10 mouse cellular contexts compared by ENCODE assay signal in the genomic region with DNA sequence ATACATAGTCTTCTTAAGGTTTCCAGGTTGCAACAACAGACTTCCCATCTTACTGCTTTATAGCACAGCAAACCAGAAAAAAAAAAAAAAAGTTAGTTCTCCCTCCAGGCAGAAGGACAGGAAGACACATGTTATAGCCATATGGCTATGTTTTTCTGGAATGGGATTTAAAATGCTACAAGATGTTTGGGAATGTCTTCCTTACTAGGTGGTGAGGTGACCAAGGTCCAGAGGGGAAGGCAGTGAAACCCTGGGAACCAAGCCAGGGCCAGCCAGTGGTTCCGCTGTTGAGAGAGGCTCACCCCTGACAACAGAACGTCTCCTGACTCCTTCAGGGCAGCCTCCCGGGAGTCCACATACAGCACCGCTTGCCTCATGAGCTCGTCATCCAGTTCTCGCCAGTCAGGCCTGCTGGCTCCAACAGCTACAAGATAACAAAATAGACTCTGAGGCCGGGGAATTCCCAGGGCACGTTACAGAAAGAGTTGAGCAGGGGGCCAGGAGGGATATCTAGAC. TPM values are rescaled to one million over a fixed set of nuclear protein-coding genes. Genes with fewer than 3 reads are reported as not detected.
DNase-seq lines count a peak whose midpoint lies in the region; ATAC-seq lines count a peak whose summit lies in the region.
"Had no signal": no experiment of that assay in that cellular context is flagged by ENCODE, and none has a peak within 500 bp of the region (broad histone marks: within the 10 kb centered on the region; RNA-seq: fewer than 3 reads in every experiment).

No protein-coding gene starts in this region.

- no peak overlapping the region for H3K4me2 ChIP-seq in kidney, embryonic 14.5 days (replicated peaks; ENCODE audit: low read depth, low read length)
- no peak overlapping the region for H3K4me2 ChIP-seq in stomach, embryonic 16.5 days (ENCODE audit: low read depth, low read length)

- WGBS in kidney, embryonic 14.5 days = 55% methylated on average over 8 of the region's 8 CpGs
- 53% methylated on average over 8 of the region's 8 CpGs for WGBS in stomach, embryonic 16.5 days

- no peak overlapping the region for H3K4me3 ChIP-seq in kidney, embryonic 14.5 days (ENCODE audit: low read length)
- no peak overlapping the region for H3K4me3 ChIP-seq in stomach, embryonic 16.5 days (replicated peaks; ENCODE audit: low read length)

- no peak for ATAC-seq in kidney, embryonic 14.5 days (ENCODE audit: low FRiP score, low TSS enrichment)
- 0 out of 2 replicates have a peak, but pooled peaks have one; percentile 40 for ATAC-seq in stomach, embryonic 16.5 days (ENCODE audit: insufficient read depth, low FRiP score)
- no peak for ATAC-seq in megakaryocyte progenitor cell, adult 5-6 weeks (replicated peaks; ENCODE audit: poor library complexity)

- no peaks in the 10 kb centered on the region for H3K36me3 ChIP-seq in kidney, embryonic 14.5 days (ENCODE audit: control insufficient read depth, insufficient read depth, low read length)
- H3K36me3 ChIP-seq in stomach, embryonic 16.5 days (ENCODE audit: control insufficient read depth, insufficient read depth, low read length) = no peaks in the 10 kb centered on the region

- DNase-seq in adrenal gland, postnatal 10 days = peak; percentile 29
- DNase-seq in adrenal gland, adult 2 months = no peak
- peak; percentile 90 for DNase-seq in kidney, adult 11 months
- DNase-seq in kidney, adult 8-10 months = peak; percentile 86 to 88
- DNase-seq in urinary bladder, adult 2 months (ENCODE audit: low spot score) = no peak
- DNase-seq: lung, adult 2 months; thymus, postnatal 36 days had no signal

- H3K9ac ChIP-seq in kidney, embryonic 14.5 days (ENCODE audit: low read depth, low read length) = no peak overlapping the region
- H3K9ac ChIP-seq in stomach, embryonic 16.5 days (ENCODE audit: low read length) = no peak overlapping the region

- no peaks in the 10 kb centered on the region for H3K27me3 ChIP-seq in kidney, embryonic 14.5 days (ENCODE audit: control insufficient read depth, insufficient read depth, low read length)
- no peaks in the 10 kb centered on the region for H3K27me3 ChIP-seq in stomach, embryonic 16.5 days (ENCODE audit: control insufficient read depth, insufficient read depth, low read length)

- H3K4me1 ChIP-seq in kidney, embryonic 14.5 days (ENCODE audit: control insufficient read depth, insufficient read depth, low read length) = no peaks in the 10 kb centered on the region
- H3K4me1 ChIP-seq in stomach, embryonic 16.5 days (ENCODE audit: control insufficient read depth, insufficient read depth, low read length) = no peaks in the 10 kb centered on the region; the same call in 1 of the 2 replicates

- H3K9me3 ChIP-seq in kidney, embryonic 14.5 days (ENCODE audit: control insufficient read depth, low read length) = no peaks in the 10 kb centered on the region
- no peaks in the 10 kb centered on the region for H3K9me3 ChIP-seq in stomach, embryonic 16.5 days (replicated peaks; ENCODE audit: control insufficient read depth, low read length)

- no peak overlapping the region for H3K27ac ChIP-seq in kidney, embryonic 14.5 days (ENCODE audit: low read depth, low read length)
- no peak overlapping the region for H3K27ac ChIP-seq in stomach, embryonic 16.5 days (ENCODE audit: low read length)

RNA-seq across cellular contexts. Expression of gene Crym, which starts 11.7 kb away (rescaled TPM):
- 1 to 10 TPM; 1.5 to 2.7 TPM for total RNA-seq in adrenal gland, postnatal 10 days (2021)
- total RNA-seq in adrenal gland, adult 2 months (2021) = 10 to 100 TPM in 1 of 2 experiments, under 1 TPM in 1; 0.81 to 11.0 TPM
- polyA plus RNA-seq in adrenal gland, adult 2 months (2012; rRNA removed) = 0.71 and 6.7 TPM in 2 replicates
- polyA plus RNA-seq in kidney, embryonic 14.5 days (2014; fragmentation: Nextera tagmentation; extraction: Ambion mirVana) = 88.9 and 94.2 TPM in 2 replicates
- polyA plus RNA-seq in stomach, embryonic 16.5 days (2015; fragmentation: Nextera tagmentation; extraction: Ambion mirVana) = 7.8 and 10.6 TPM in 2 replicates
- 1.5 and 1.9 TPM in 2 replicates for polyA plus RNA-seq in urinary bladder, adult 2 months (2012; rRNA removed)
- not detected in 2 replicates for total RNA-seq in megakaryocyte progenitor cell, adult 5-6 weeks (2015)
- not detected in 2 replicates for total RNA-seq in megakaryocyte progenitor cell, adult 5-6 weeks (2017)

RNA-seq across cellular contexts. Expression of gene Abca14, which starts 13.6 kb away (rescaled TPM):
- total RNA-seq in adrenal gland, postnatal 10 days (2021) = not detected
- not detected for total RNA-seq in adrenal gland, adult 2 months (2021)
- not detected in 2 replicates for polyA plus RNA-seq in adrenal gland, adult 2 months (2012; rRNA removed)
- not detected in 2 replicates for polyA plus RNA-seq in kidney, embryonic 14.5 days (2014; fragmentation: Nextera tagmentation; extraction: Ambion mirVana)
- polyA plus RNA-seq in stomach, embryonic 16.5 days (2015; fragmentation: Nextera tagmentation; extraction: Ambion mirVana) = not detected in 2 replicates
- polyA plus RNA-seq in urinary bladder, adult 2 months (2012; rRNA removed) = 0.08 TPM in 1 of 2 replicates, not detected in the other
- total RNA-seq in megakaryocyte progenitor cell, adult 5-6 weeks (2015) = not detected in 2 replicates
- not detected in 2 replicates for total RNA-seq in megakaryocyte progenitor cell, adult 5-6 weeks (2017)

RNA-seq across cellular contexts. Expression of gene Anks4b, which starts 16.6 kb away (rescaled TPM):
- 1 to 10 TPM; 1.1 to 2.5 TPM for total RNA-seq in adrenal gland, postnatal 10 days (2021)
- under 1 TPM; 0.40 to 0.48 TPM for total RNA-seq in adrenal gland, adult 2 months (2021)
- not detected in 2 replicates for polyA plus RNA-seq in adrenal gland, adult 2 months (2012; rRNA removed)
- polyA plus RNA-seq in kidney, embryonic 14.5 days (2014; fragmentation: Nextera tagmentation; extraction: Ambion mirVana) = 1.2 and 1.5 TPM in 2 replicates
- polyA plus RNA-seq in stomach, embryonic 16.5 days (2015; fragmentation: Nextera tagmentation; extraction: Ambion mirVana) = 1.4 and 2.0 TPM in 2 replicates
- polyA plus RNA-seq in urinary bladder, adult 2 months (2012; rRNA removed) = not detected in 2 replicates
- total RNA-seq in megakaryocyte progenitor cell, adult 5-6 weeks (2015) = not detected in 2 replicates
- not detected in 2 replicates for total RNA-seq in megakaryocyte progenitor cell, adult 5-6 weeks (2017)
- polyA plus RNA-seq: lung, adult 2 months had no signal

RNA-seq across cellular contexts. Expression of gene Zp2, which starts 45.1 kb away (rescaled TPM):
- under 1 TPM in 1 of 2 experiments, not detected in 1; 0.33 TPM for total RNA-seq in adrenal gland, postnatal 10 days (2021)
- total RNA-seq in adrenal gland, adult 2 months (2021) = not detected
- not detected in 2 replicates for polyA plus RNA-seq in adrenal gland, adult 2 months (2012; rRNA removed)
- polyA plus RNA-seq in kidney, embryonic 14.5 days (2014; fragmentation: Nextera tagmentation; extraction: Ambion mirVana) = not detected in 2 replicates
- 0.19 and 0.27 TPM in 2 replicates for polyA plus RNA-seq in stomach, embryonic 16.5 days (2015; fragmentation: Nextera tagmentation; extraction: Ambion mirVana)
- polyA plus RNA-seq in urinary bladder, adult 2 months (2012; rRNA removed) = not detected in 2 replicates
- not detected in 2 replicates for total RNA-seq in megakaryocyte progenitor cell, adult 5-6 weeks (2015)
- total RNA-seq in megakaryocyte progenitor cell, adult 5-6 weeks (2017) = not detected in 2 replicates

Comparison
In these comparisons a context has a peak if more than half of its experiments do, and no peak if none do; other contexts are left out.
1. DNase-seq: peak in adrenal gland, postnatal 10 days (single experiment), kidney, adult 11 months (single experiment) and kidney, adult 8-10 months (2 of 2); none in adrenal gland, adult 2 months (single experiment) and urinary bladder, adult 2 months (single experiment).